Mouse (Mus musculus): ENCODE data around the gene AL732309.1. TPM values are rescaled to one million over a fixed set of nuclear protein-coding genes. Genes with fewer than 3 reads are reported as not detected.

AL732309.1 gene
- total RNA-seq, 2 experiments from 2014 or later = 0.82 to 0.99 TPM

- no peak for DNase-seq
These were observed 6.9 kb downstream of the AL732309.1 start for GRCm38 (mm10) chr2:25239766-25240165.

DNA sequence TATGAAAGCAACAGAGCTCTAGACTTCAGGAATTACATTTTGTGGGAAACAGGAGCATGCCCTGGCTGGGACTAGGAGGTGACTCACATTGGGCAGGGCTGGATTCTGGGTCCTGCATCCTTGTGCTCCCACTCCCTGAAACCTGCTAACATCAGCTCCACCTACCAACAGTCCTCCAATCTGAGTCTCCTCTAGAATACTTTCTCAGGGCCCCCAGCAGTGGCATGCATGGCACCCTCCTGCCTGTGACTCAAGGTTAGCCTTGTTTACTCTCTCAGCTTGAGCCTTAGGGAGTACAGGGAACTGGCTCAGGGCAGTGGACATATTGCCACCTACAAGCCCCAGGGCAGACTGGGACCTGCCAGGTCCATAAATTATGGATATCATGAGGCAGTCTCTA, 8.6 kb downstream of the AL732309.1 start:
- DNase-seq = no peak

DNA sequence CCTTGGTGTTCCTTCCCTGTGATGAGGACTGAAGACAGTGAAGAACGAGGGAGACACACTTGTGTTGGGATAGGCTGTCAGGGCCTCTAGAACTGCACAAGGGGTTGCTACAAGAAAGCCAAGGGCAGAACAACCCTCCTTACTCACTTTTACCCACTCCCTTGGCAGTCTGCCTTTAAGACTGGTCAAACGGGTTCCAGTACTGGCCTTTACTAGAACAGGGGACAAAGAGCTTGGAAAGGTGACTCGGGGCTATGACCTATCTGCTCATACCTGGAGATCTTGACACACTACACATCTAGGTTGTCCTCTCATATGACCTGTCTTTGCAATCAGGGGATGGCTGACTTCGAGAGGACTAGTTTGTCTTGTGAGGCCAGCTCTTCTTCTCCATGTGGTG, 9.1 kb downstream of the AL732309.1 start:
- no peak for DNase-seq

DNA sequence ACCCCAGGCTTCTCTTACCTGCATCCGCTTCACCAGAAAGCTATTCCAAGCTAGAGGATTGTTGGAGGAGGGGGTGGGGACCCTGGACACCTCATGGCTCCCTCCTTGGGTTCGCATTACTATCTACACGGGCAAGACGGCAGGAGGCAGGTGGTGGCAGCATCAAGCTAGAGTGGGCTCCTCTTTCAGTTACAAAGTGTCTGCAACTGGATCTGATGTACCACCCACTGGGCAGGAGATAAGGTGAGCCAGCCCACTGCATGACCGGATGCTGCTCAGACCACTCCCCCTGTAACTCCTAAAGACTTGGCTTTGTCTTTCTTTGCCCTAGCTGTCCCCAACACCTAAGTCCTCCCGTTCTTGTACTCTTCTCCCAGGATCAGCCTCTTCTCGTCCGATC, 10.0 kb downstream of the AL732309.1 start, which contains the start of gene Rnf224:
TSS of gene Rnf224 (minus strand) at position 174 of the 400 bp plus-strand sequence.
- no peak for DNase-seq

GRCm38 (mm10) chr2:25234551-25235220, 12.0 kb downstream of the AL732309.1 start:
- no peak for DNase-seq

GRCm38 (mm10) chr2:25234050-25234449, 12.6 kb downstream of the AL732309.1 start, which contains the start of gene Slc34a3:
Gene Slc34a3, minus strand, starts transcription at chr2:25234364.
- DNase-seq = no peak

- DNase-seq = no peak
These were observed 13.2 kb downstream of the AL732309.1 start for GRCm38 (mm10) chr2:25233421-25233820.

DNA sequence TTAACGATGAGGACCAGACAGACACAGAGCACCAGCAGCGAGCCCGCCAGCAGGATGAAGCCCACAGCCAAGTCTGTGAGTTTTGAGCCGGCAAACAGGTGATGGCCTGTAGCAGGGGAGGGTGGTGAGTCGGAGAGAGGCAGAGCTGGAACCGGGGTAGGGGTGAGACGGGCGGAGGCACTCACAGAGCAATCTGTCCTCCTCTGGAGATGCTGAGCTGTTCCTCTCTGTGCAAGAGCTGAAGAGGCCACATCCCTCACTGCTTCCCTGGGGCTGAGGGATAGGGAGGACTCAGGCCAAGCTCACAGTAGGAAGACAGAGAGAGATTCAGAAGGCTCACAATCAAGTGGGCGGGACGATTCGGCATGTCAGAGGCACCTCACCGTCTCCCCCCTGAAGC, 15.6 kb downstream of the AL732309.1 start:
- DNase-seq = no peak

DNA sequence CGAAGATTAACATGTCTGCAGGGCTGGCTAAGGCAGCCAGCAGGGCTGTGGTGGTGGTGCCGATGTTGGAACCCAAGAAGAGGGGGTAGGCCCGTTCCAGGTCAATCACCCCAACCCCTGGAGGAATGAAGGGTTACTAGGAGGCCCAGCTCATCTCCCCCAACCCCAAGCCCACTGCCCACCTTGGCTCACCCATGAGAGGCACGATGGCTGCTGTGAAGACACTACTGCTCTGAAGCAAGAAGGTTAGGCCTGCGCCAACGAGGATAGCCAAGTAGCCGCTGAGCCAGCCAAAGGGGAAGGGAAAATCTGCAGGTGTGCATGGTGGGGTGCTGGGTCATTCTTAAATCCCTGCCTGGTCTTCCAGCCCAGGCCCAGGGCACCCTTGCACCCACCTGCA, 16.1 kb downstream of the AL732309.1 start:
- DNase-seq = no peak

GRCm38 (mm10) chr2:25229582-25229981, 17.1 kb downstream of the AL732309.1 start:
- no peak for DNase-seq

DNA sequence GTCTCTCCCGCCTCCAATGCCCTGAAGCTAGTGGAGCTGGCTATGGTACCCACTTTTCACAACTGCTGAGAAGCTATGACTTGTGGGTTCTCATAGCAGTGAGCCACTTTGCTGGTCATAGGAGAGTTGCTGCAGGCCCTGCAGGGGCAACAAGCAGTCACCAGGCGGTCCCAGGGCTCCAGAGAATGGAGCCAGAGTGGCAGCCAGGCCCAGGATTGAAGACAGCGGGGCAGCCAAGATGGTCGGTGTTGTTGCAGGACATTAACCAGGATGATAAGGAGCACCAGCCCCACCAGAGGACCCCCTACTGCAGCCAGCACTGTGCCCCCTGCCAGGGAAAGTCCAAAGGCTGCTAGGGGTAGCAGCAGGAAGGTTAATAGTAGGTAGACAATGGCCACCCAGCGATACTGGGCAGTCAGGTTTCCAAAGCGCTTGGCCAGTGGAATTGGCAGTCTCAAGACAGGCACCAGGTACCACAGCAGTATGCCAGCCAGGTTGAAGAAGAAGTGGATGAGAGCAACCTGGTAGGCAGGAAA, 17.6 kb downstream of the AL732309.1 start:
- no peak for DNase-seq

GRCm38 (mm10) chr2:25228431-25228889, 18.2 kb downstream of the AL732309.1 start:
- peak; percentile 87 for DNase-seq

- DNase-seq = no peak
These were observed 19.3 kb downstream of the AL732309.1 start for GRCm38 (mm10) chr2:25227406-25227805.

DNA sequence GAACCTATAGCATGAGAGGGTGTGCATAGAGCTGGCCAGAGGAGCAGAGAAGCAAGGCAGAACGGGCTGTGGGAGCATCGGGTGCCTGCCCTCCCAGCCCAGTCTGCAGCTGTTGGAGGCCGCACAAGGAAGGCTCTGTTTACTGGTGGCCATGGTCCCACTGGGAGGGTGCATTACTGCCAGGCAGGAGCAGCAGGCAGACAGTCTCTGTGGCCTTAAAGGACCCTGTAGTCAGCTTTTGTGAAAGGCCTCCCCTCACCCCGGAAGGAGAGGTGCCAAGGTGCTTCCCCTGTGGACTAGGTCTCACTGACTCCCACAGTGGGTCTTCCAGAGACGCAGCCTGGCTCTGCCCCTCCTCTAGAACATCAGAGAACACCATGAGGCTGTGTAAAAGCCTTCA, 19.8 kb downstream of the AL732309.1 start:
- DNase-seq = peak; percentile 71

DNA sequence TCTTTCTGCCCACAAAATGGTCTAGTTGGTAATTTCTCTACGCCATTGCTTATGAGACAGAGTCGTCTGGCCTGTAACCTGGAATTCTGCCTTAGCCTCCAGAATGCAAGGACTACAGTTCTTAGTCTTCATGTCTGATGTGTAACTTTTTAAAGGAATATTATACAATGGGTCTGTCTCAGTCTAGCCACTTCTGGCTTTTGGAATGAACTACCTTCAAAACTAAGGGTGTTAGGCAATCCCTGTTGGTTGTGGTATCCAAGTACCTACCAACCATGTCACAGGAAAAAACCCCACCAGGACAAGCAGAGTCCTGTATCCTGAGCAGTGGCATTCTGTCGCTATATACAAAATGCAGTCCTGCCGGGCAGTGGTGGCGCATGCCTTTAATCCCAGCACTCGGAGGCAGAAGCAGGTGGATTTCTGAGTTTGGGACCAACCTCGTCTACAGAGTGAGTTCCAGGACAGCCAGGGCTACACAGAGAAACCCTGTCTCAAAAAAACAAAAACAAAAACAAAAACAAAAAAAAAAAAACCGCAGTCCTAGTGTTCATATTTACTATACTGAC, 20.8 kb downstream of the AL732309.1 start:
- no peak for DNase-seq

DNA sequence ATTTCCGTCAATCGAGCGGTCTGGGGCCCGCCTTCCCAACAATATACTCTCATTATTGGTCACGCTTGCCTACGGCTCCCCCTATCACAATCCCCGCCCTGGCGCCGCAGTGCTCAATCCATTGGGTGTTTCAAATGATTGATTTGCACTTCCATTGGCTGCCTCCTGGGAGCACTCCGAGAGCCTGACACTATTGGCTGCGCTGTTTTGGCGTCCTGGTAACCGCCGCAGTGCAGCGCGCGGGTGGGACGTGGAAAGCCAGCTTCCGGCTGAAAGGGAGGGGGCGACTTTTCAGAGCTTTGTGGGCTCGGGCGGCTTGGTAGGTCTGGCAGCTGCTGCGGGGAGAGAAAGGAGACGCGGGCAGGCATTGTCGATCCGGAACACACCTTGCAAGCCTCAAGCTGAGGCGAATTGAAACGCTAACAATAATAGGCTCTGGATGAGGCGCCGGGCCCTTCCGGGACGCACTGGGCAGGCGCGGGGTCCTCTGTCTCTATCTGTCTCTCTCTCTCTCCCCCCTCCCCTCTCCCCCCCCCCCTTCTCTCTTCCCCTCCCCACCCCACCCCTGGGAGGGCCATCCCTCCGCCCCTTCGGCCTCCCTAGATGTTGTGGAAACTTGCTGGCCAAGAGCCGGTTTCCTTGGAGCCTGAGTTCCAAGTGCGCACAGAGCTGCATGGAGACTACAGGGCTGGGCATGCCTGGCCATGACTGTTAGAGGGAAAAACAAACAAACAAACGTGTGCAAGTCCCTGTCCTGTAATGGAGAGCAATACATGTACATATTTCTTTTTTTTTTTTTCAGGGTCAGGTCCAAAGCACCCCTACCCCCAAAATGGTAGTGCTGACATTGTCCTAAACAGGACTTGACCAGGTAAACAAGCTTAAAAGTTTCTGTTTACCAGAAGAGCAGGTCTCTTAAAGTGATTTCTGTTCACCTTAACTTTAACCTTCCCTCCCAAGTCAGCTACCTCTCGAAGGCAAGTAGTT, 21.6 kb downstream of the AL732309.1 start:
- DNase-seq = peak; percentile 99

GRCm38 (mm10) chr2:25224492-25224765, 22.2 kb downstream of the AL732309.1 start, which contains the start of gene Tubb4b:
Gene Tubb4b, minus strand, starts transcription at chr2:25224702.
- DNase-seq = no peak

GRCm38 (mm10) chr2:25223681-25224491, 22.8 kb downstream of the AL732309.1 start:
- peak; percentile 87 for DNase-seq

DNA sequence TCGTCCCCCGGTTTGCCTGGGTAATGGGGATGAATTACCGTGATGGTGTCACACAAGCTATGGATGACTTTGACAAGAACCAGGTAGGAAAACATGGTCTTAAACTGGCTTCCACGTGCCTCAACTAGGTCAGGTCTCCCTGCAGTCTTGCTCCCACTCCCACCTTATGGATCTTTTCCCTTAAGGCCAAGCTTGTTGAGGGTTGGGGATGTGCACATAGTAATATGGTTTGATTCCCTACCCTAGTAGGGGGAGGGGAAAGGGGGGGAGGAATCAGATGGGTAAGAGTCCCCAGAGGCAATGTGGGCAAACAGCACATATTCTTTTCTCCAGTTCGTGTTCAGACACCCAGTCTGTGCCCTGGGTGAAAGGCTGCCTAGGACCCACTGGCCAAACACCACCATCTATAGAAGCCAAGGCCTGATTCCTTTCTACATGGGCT, 25.3 kb downstream of the AL732309.1 start:
- no peak for DNase-seq

DNA sequence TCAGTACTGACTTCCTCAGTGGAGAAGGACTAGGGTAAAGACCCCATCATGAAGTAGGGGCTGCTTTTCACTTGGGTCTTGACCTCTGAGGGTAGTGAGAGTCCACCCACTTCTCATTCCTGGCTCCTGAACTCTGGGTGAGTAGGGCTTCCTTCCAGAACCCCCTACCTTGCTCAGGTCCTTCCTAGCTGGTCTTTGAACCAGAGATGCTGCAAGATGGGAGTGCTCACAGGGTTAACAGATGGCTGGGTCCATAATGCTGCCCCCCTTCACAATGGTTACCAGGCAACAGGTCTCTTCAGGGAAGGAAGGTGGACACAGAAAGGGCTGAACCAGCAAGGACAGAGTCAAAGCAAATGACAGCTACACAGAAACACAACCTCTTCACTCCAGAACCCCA, 28.2 kb downstream of the AL732309.1 start, which contains the start of gene Fam166a:
TSS of gene Fam166a (plus strand) at position 301 of the 400 bp plus-strand sequence.
- DNase-seq = no peak

DNA sequence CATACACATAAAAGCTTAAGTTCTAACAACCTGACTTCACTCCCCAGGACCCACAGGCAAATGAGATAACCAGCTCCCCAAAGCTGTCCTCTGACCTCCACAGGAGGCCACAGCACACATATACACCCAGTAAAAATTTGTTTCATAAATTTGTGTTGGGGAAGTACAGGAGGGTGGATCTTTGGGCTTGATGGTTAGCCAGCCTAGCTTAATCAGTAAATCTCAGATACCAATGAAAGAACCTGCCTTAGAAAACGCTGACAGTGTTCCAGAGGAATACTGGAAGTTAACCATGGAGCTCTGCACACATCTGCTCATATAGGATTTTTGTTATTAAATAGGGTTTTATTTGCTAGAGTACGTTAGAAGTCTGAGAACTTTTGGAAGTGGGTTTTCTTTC, 29.0 kb downstream of the AL732309.1 start:
- no peak for DNase-seq

Data from gastrocnemius, postnatal 25 days (tissue).